Mouse (Mus musculus): ENCODE measurements around the gene Cwc22. TPM values are rescaled to one million over a fixed set of nuclear protein-coding genes. Genes with fewer than 3 reads are reported as not detected.

Cwc22 gene
- polyA plus RNA-seq, 1 experiment from 2014 or later = 13.7 TPM

GRCm38 (mm10) chr2:77979081-77979480 lies 32.9 kb upstream of the Cwc22 start:
- no peak overlapping the region for H3K27ac ChIP-seq
- no peaks in the 10 kb centered on the region for H3K4me1 ChIP-seq (replicated peaks)
- H3K36me3 ChIP-seq = no peaks in the 10 kb centered on the region
- 0 out of 2 replicates have a peak, but pooled peaks cover 4% of the 10 kb centered on the region for H3K9me3 ChIP-seq (replicated peaks)
- no peak overlapping the region for H3K4me2 ChIP-seq
- 82% methylated on average over 8 of the region's 8 CpGs for WGBS
- H3K27me3 ChIP-seq = no peaks in the 10 kb centered on the region
- ATAC-seq (replicated peaks; ENCODE audit: insufficient number of reproducible peaks, insufficient read depth, low FRiP score, low read depth) = no peak
- H3K9ac ChIP-seq = no peak overlapping the region
- H3K4me3 ChIP-seq = no peak overlapping the region

GRCm38 (mm10) chr2:77978256-77978655 lies 32.1 kb upstream of the Cwc22 start:
- H3K27ac ChIP-seq = no peak overlapping the region
- no peak overlapping the region for H3K4me2 ChIP-seq
- no peak overlapping the region for H3K4me3 ChIP-seq
- H3K9me3 ChIP-seq (replicated peaks) = 0 out of 2 replicates have a peak, but pooled peaks cover 4% of the 10 kb centered on the region
- ATAC-seq (replicated peaks; ENCODE audit: insufficient number of reproducible peaks, insufficient read depth, low FRiP score, low read depth) = no peak
- H3K36me3 ChIP-seq = no peaks in the 10 kb centered on the region
- no peaks in the 10 kb centered on the region for H3K27me3 ChIP-seq
- no peak overlapping the region for H3K9ac ChIP-seq
- H3K4me1 ChIP-seq (replicated peaks) = no peaks in the 10 kb centered on the region
- 74% methylated on average over 3 of the region's 3 CpGs for WGBS

GRCm38 (mm10) chr2:77976321-77976920 lies 30.2 kb upstream of the Cwc22 start:
- WGBS = 82% methylated on average over 5 of the region's 5 CpGs
- Histone ChIP-seq H3K4me1 (replicated peaks) (no peaks in the 10 kb centered on the region), H3K9ac (no peak overlapping the region), H3K36me3 (no peaks in the 10 kb centered on the region), H3K27me3 (no peaks in the 10 kb centered on the region), H3K9me3 (replicated peaks) (0 out of 2 replicates have a peak, but pooled peaks cover 4% of the 10 kb centered on the region), H3K27ac (no peak overlapping the region), H3K4me3 (no peak overlapping the region), H3K4me2 (no peak overlapping the region)
- ATAC-seq (replicated peaks; ENCODE audit: insufficient number of reproducible peaks, insufficient read depth, low FRiP score, low read depth) = no peak

- H3K9ac ChIP-seq = no peak overlapping the region
- H3K27me3 ChIP-seq = no peaks in the 10 kb centered on the region
- WGBS = 66% methylated on average over 4 of the region's 4 CpGs
Measured at GRCm38 (mm10) chr2:77975606-77976005, 29.4 kb upstream of the Cwc22 start.

GRCm38 (mm10) chr2:77974986-77975385 lies 28.8 kb upstream of the Cwc22 start:
- 72% methylated on average over 1 of the region's 1 CpGs for WGBS
- Histone ChIP-seq H3K4me2 (no peak overlapping the region), H3K36me3 (no peaks in the 10 kb centered on the region), H3K27me3 (no peaks in the 10 kb centered on the region), H3K9ac (no peak overlapping the region), H3K4me1 (replicated peaks) (no peaks in the 10 kb centered on the region), H3K9me3 (replicated peaks) (no peaks in the 10 kb centered on the region), H3K4me3 (no peak overlapping the region), H3K27ac (no peak overlapping the region)
- no peak for ATAC-seq (replicated peaks; ENCODE audit: insufficient number of reproducible peaks, insufficient read depth, low FRiP score, low read depth)

More at GRCm38 (mm10) chr2:77975606-77976005, 29.4 kb upstream of the Cwc22 start:
- 0 out of 2 replicates have a peak, but pooled peaks cover 2% of the 10 kb centered on the region for H3K9me3 ChIP-seq (replicated peaks)
- H3K36me3 ChIP-seq = no peaks in the 10 kb centered on the region
- H3K4me1 ChIP-seq (replicated peaks) = no peaks in the 10 kb centered on the region
- H3K4me3 ChIP-seq = no peak overlapping the region
- no peak overlapping the region for H3K27ac ChIP-seq
- H3K4me2 ChIP-seq = no peak overlapping the region
- ATAC-seq (replicated peaks; ENCODE audit: insufficient number of reproducible peaks, insufficient read depth, low FRiP score, low read depth) = no peak

- WGBS = 69% methylated on average over 2 of the region's 2 CpGs
- H3K36me3 ChIP-seq = no peaks in the 10 kb centered on the region
- no peaks in the 10 kb centered on the region for H3K27me3 ChIP-seq
- no peak for ATAC-seq (replicated peaks; ENCODE audit: insufficient number of reproducible peaks, insufficient read depth, low FRiP score, low read depth)
- no peaks in the 10 kb centered on the region for H3K9me3 ChIP-seq (replicated peaks)
- no peak overlapping the region for H3K9ac ChIP-seq
- H3K4me1 ChIP-seq (replicated peaks) = no peaks in the 10 kb centered on the region
- no peak overlapping the region for H3K27ac ChIP-seq
- no peak overlapping the region for H3K4me2 ChIP-seq
- H3K4me3 ChIP-seq = no peak overlapping the region
Measured at GRCm38 (mm10) chr2:77974366-77974765, 28.2 kb upstream of the Cwc22 start.

GRCm38 (mm10) chr2:77973296-77973695 lies 27.1 kb upstream of the Cwc22 start:
- H3K4me1 ChIP-seq (replicated peaks) = no peaks in the 10 kb centered on the region
- no peak for ATAC-seq (replicated peaks; ENCODE audit: insufficient number of reproducible peaks, insufficient read depth, low FRiP score, low read depth)
- 69% methylated on average over 2 of the region's 2 CpGs for WGBS
- no peaks in the 10 kb centered on the region for H3K27me3 ChIP-seq
- H3K27ac ChIP-seq = no peak overlapping the region
- H3K4me3 ChIP-seq = no peak overlapping the region
- no peak overlapping the region for H3K9ac ChIP-seq
- no peak overlapping the region for H3K4me2 ChIP-seq
- no peaks in the 10 kb centered on the region for H3K36me3 ChIP-seq
- H3K9me3 ChIP-seq (replicated peaks) = no peaks in the 10 kb centered on the region

GRCm38 (mm10) chr2:77972541-77972940 lies 26.4 kb upstream of the Cwc22 start:
- Histone ChIP-seq H3K9ac (no peak overlapping the region), H3K4me3 (no peak overlapping the region), H3K36me3 (no peaks in the 10 kb centered on the region), H3K27ac (no peak overlapping the region), H3K27me3 (no peaks in the 10 kb centered on the region), H3K9me3 (replicated peaks) (no peaks in the 10 kb centered on the region), H3K4me1 (replicated peaks) (no peaks in the 10 kb centered on the region), H3K4me2 (no peak overlapping the region)
- no peak for ATAC-seq (replicated peaks; ENCODE audit: insufficient number of reproducible peaks, insufficient read depth, low FRiP score, low read depth)
- WGBS = 77% methylated on average over 2 of the region's 2 CpGs

- Histone ChIP-seq H3K27ac (no peak overlapping the region), H3K9ac (no peak overlapping the region), H3K4me3 (no peak overlapping the region), H3K4me1 (replicated peaks) (no peaks in the 10 kb centered on the region), H3K27me3 (no peaks in the 10 kb centered on the region), H3K36me3 (no peaks in the 10 kb centered on the region), H3K4me2 (no peak overlapping the region), H3K9me3 (replicated peaks) (no peaks in the 10 kb centered on the region)
- no peak for ATAC-seq (replicated peaks; ENCODE audit: insufficient number of reproducible peaks, insufficient read depth, low FRiP score, low read depth)
- WGBS = 75% methylated on average over 1 of the region's 1 CpGs
Measured at GRCm38 (mm10) chr2:77971871-77972270, 25.7 kb upstream of the Cwc22 start.

GRCm38 (mm10) chr2:77971361-77971760 lies 25.2 kb upstream of the Cwc22 start:
- 73% methylated on average over 2 of the region's 2 CpGs for WGBS
- H3K27me3 ChIP-seq = no peaks in the 10 kb centered on the region
- no peak overlapping the region for H3K4me3 ChIP-seq
- H3K9ac ChIP-seq = no peak overlapping the region
- no peak overlapping the region for H3K4me2 ChIP-seq
- no peaks in the 10 kb centered on the region for H3K4me1 ChIP-seq (replicated peaks)
- no peak overlapping the region for H3K27ac ChIP-seq
- no peaks in the 10 kb centered on the region for H3K36me3 ChIP-seq
- H3K9me3 ChIP-seq (replicated peaks) = no peaks in the 10 kb centered on the region
- ATAC-seq (replicated peaks; ENCODE audit: insufficient number of reproducible peaks, insufficient read depth, low FRiP score, low read depth) = no peak

- Histone ChIP-seq H3K9me3 (replicated peaks) (no peaks in the 10 kb centered on the region), H3K27me3 (no peaks in the 10 kb centered on the region), H3K4me2 (no peak overlapping the region), H3K9ac (no peak overlapping the region), H3K36me3 (no peaks in the 10 kb centered on the region), H3K4me3 (no peak overlapping the region), H3K4me1 (replicated peaks) (no peaks in the 10 kb centered on the region), H3K27ac (no peak overlapping the region)
- no peak for ATAC-seq (replicated peaks; ENCODE audit: insufficient number of reproducible peaks, insufficient read depth, low FRiP score, low read depth)
- 81% methylated on average over 3 of the region's 3 CpGs for WGBS
Measured at GRCm38 (mm10) chr2:77970556-77970955, 24.4 kb upstream of the Cwc22 start.

GRCm38 (mm10) chr2:77969956-77970355 lies 23.8 kb upstream of the Cwc22 start:
- Histone ChIP-seq H3K36me3 (no peaks in the 10 kb centered on the region), H3K9ac (no peak overlapping the region), H3K4me2 (no peak overlapping the region), H3K4me1 (replicated peaks) (no peaks in the 10 kb centered on the region), H3K27me3 (no peaks in the 10 kb centered on the region), H3K4me3 (no peak overlapping the region), H3K27ac (no peak overlapping the region), H3K9me3 (replicated peaks) (no peaks in the 10 kb centered on the region)
- 92% methylated on average over 4 of the region's 4 CpGs for WGBS
- no peak for ATAC-seq (replicated peaks; ENCODE audit: insufficient number of reproducible peaks, insufficient read depth, low FRiP score, low read depth)

Measured in heart, embryonic 15.5 days (tissue).